Mouse (Mus musculus): ENCODE measurements around the gene B3gnt8. TPM values are rescaled to one million over a fixed set of nuclear protein-coding genes. Genes with fewer than 3 reads are reported as not detected.
A peak's percentile ranks its signal among the peaks of the same experiment; 100 is the strongest.

Gene B3gnt8
- polyA plus RNA-seq, 1 experiment from 2014 or later = 0.43 TPM

- 96% methylated on average over 8 of the region's 8 CpGs for WGBS
- Histone ChIP-seq H3K4me3 (ENCODE audit: low read depth, low read length) (no peak overlapping the region), H3K4me2 (ENCODE audit: low read length) (no peak overlapping the region), H3K9ac (ENCODE audit: low read length) (no peak overlapping the region), H3K27me3 (replicated peaks; ENCODE audit: control insufficient read depth, insufficient read depth, low read length) (no peaks in the 10 kb centered on the region), H3K36me3 (ENCODE audit: control insufficient read depth, insufficient read depth, low read length) (peaks cover 45% of the 10 kb centered on the region; the same call in 1 of the 2 replicates), H3K4me1 (ENCODE audit: control insufficient read depth, insufficient read depth, low read length) (no peaks in the 10 kb centered on the region), H3K27ac (ENCODE audit: low read depth, low read length) (no peak overlapping the region), H3K9me3 (replicated peaks; ENCODE audit: control insufficient read depth, low read length) (no peaks in the 10 kb centered on the region)
- no peak for ATAC-seq
- DNase-seq (ENCODE audit: low spot score) = no peak
These were observed 39.9 kb downstream of the B3gnt8 start for GRCm38 (mm10) chr7:25666381-25666780.

DNA sequence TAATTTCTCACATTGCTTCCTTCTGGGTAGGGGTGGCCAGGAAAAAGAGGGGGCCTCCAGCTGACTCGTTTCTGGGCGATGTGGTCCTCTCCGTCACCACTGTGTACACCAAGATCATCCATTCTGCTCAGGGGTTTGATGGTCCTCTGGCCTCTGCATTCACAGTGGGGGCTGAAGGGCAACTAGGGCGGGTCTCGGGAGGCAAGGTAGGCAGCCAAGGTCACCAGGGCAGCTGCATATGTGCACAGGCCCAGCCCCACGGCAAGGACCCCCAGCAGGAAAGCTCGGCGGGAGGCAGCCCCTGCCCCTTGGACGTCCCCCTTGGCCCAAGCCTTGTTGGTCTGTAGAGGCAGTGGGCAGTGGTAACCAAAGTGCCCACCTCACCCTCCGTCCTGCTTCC is 42.7 kb downstream of the B3gnt8 start:
- no peak for ATAC-seq
- Histone ChIP-seq H3K27ac (ENCODE audit: low read depth, low read length) (no peak overlapping the region), H3K4me3 (ENCODE audit: low read depth, low read length) (no peak overlapping the region), H3K4me2 (ENCODE audit: low read length) (no peak overlapping the region), H3K27me3 (replicated peaks; ENCODE audit: control insufficient read depth, insufficient read depth, low read length) (peaks cover 5% of the 10 kb centered on the region), H3K9ac (ENCODE audit: low read length) (no peak overlapping the region), H3K4me1 (ENCODE audit: control insufficient read depth, insufficient read depth, low read length) (no peaks in the 10 kb centered on the region), H3K9me3 (replicated peaks; ENCODE audit: control insufficient read depth, low read length) (no peaks in the 10 kb centered on the region), H3K36me3 (ENCODE audit: control insufficient read depth, insufficient read depth, low read length) (peaks cover 33% of the 10 kb centered on the region; the same call in 1 of the 2 replicates)
- no peak for DNase-seq (ENCODE audit: low spot score)
- 87% methylated on average over 10 of the region's 10 CpGs for WGBS

- Histone ChIP-seq H3K4me1 (ENCODE audit: control insufficient read depth, insufficient read depth, low read length) (peaks cover 2% of the 10 kb centered on the region; the same call in 1 of the 2 replicates), H3K9ac (ENCODE audit: low read length) (no peak overlapping the region), H3K9me3 (replicated peaks; ENCODE audit: control insufficient read depth, low read length) (no peaks in the 10 kb centered on the region), H3K4me3 (ENCODE audit: low read depth, low read length) (no peak overlapping the region), H3K36me3 (ENCODE audit: control insufficient read depth, insufficient read depth, low read length) (peaks cover 32% of the 10 kb centered on the region; the same call in 1 of the 2 replicates), H3K27ac (ENCODE audit: low read depth, low read length) (no peak overlapping the region), H3K27me3 (replicated peaks; ENCODE audit: control insufficient read depth, insufficient read depth, low read length) (peaks cover 10% of the 10 kb centered on the region), H3K4me2 (ENCODE audit: low read length) (no peak overlapping the region)
- WGBS = 80% methylated on average over 9 of the region's 9 CpGs
- no peak for ATAC-seq
- no peak for DNase-seq (ENCODE audit: low spot score)
These were observed 43.2 kb downstream of the B3gnt8 start for GRCm38 (mm10) chr7:25669631-25670030.

DNA sequence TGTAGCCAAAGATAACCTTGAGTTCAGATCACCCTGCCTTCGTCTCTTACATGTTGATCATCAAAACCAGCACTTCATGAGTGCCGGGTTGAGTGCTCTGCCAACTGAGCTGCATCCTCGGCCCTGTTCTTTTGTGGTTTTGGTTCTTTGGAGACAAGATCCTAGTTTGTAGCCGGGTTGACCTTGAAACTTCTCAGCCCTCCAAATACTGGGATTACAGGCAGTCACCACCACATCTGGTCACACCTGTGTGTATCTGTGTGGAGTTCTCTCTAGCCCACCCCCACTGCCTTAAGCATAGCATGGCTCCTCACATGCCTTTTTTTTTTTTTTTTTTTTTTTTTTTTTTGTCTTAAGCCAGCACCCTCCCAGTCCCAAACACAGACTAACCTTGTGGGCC is 43.6 kb downstream of the B3gnt8 start:
- DNase-seq (ENCODE audit: low spot score) = no peak
- no peak for ATAC-seq

GRCm38 (mm10) chr7:25671686-25672085 is 45.2 kb downstream of the B3gnt8 start:
- Histone ChIP-seq H3K36me3 (ENCODE audit: control insufficient read depth, insufficient read depth, low read length) (0 out of 2 replicates have a peak, but pooled peaks cover 16% of the 10 kb centered on the region), H3K4me1 (ENCODE audit: control insufficient read depth, insufficient read depth, low read length) (peaks cover 7% of the 10 kb centered on the region; the same call in 1 of the 2 replicates), H3K27ac (ENCODE audit: low read depth, low read length) (no peak overlapping the region), H3K9ac (ENCODE audit: low read length) (no peak overlapping the region), H3K9me3 (replicated peaks; ENCODE audit: control insufficient read depth, low read length) (no peaks in the 10 kb centered on the region), H3K27me3 (replicated peaks; ENCODE audit: control insufficient read depth, insufficient read depth, low read length) (peaks cover 20% of the 10 kb centered on the region), H3K4me2 (ENCODE audit: low read length) (no peak overlapping the region), H3K4me3 (ENCODE audit: low read depth, low read length) (no peak overlapping the region)
- 86% methylated on average over 2 of the region's 2 CpGs for WGBS
- ATAC-seq (no peak), DNase-seq (ENCODE audit: low spot score) (no peak)

More for the DNA sequence above, 43.6 kb downstream of the B3gnt8 start:
- H3K4me1 ChIP-seq (ENCODE audit: control insufficient read depth, insufficient read depth, low read length) = peaks cover 7% of the 10 kb centered on the region; the same call in 1 of the 2 replicates
- no peak overlapping the region for H3K27ac ChIP-seq (ENCODE audit: low read depth, low read length)
- no peak overlapping the region for H3K4me3 ChIP-seq (ENCODE audit: low read depth, low read length)
- H3K9ac ChIP-seq (ENCODE audit: low read length) = no peak overlapping the region
- whole genome bisulfite sequencing = 92% methylated on average over 4 of the region's 4 CpGs
- H3K27me3 ChIP-seq (replicated peaks; ENCODE audit: control insufficient read depth, insufficient read depth, low read length) = peaks cover 15% of the 10 kb centered on the region
- peaks cover 28% of the 10 kb centered on the region; the same call in 1 of the 2 replicates for H3K36me3 ChIP-seq (ENCODE audit: control insufficient read depth, insufficient read depth, low read length)
- no peak overlapping the region for H3K4me2 ChIP-seq (ENCODE audit: low read length)
- no peaks in the 10 kb centered on the region for H3K9me3 ChIP-seq (replicated peaks; ENCODE audit: control insufficient read depth, low read length)

GRCm38 (mm10) chr7:25672442-25672841 is 46.0 kb downstream of the B3gnt8 start:
- H3K36me3 ChIP-seq (ENCODE audit: control insufficient read depth, insufficient read depth, low read length) = 0 out of 2 replicates have a peak, but pooled peaks cover 16% of the 10 kb centered on the region
- H3K4me2 ChIP-seq (ENCODE audit: low read length) = no peak overlapping the region
- no peaks in the 10 kb centered on the region for H3K9me3 ChIP-seq (replicated peaks; ENCODE audit: control insufficient read depth, low read length)
- H3K27me3 ChIP-seq (replicated peaks; ENCODE audit: control insufficient read depth, insufficient read depth, low read length) = peaks cover 20% of the 10 kb centered on the region
- no peak overlapping the region for H3K27ac ChIP-seq (ENCODE audit: low read depth, low read length)
- H3K4me3 ChIP-seq (ENCODE audit: low read depth, low read length) = no peak overlapping the region
- H3K4me1 ChIP-seq (ENCODE audit: control insufficient read depth, insufficient read depth, low read length) = peaks cover 7% of the 10 kb centered on the region; the same call in 1 of the 2 replicates
- no peak overlapping the region for H3K9ac ChIP-seq (ENCODE audit: low read length)
- WGBS = 54% methylated on average over 4 of the region's 4 CpGs
- no peak for DNase-seq (ENCODE audit: low spot score)
- ATAC-seq = no peak

GRCm38 (mm10) chr7:25674297-25674696 is 47.8 kb downstream of the B3gnt8 start:
- Histone ChIP-seq H3K9me3 (replicated peaks; ENCODE audit: control insufficient read depth, low read length) (no peaks in the 10 kb centered on the region), H3K36me3 (ENCODE audit: control insufficient read depth, insufficient read depth, low read length) (no peaks in the 10 kb centered on the region), H3K27ac (ENCODE audit: low read depth, low read length) (no peak overlapping the region), H3K4me3 (ENCODE audit: low read depth, low read length) (peak overlapping the region; percentile 31; the same call in 1 of the 2 replicates), H3K9ac (ENCODE audit: low read length) (peak overlapping the region; percentile 45), H3K4me1 (ENCODE audit: control insufficient read depth, insufficient read depth, low read length) (peaks cover 7% of the 10 kb centered on the region; the same call in 1 of the 2 replicates), H3K27me3 (replicated peaks; ENCODE audit: control insufficient read depth, insufficient read depth, low read length) (peaks cover 20% of the 10 kb centered on the region), H3K4me2 (ENCODE audit: low read length) (peak overlapping the region; percentile 51)
- DNase-seq (ENCODE audit: low spot score) (no peak), ATAC-seq (no peak)
- WGBS = 30% methylated on average over 9 of the region's 9 CpGs

GRCm38 (mm10) chr7:25674719-25675300 is 48.4 kb downstream of the B3gnt8 start, which contains the start of gene Tmem91:
TSS of gene Tmem91 (minus strand) at chr7:25675166.
- DNase-seq (ENCODE audit: low spot score) = peak; percentile 17
- 3% methylated on average over 29 of the region's 29 CpGs for WGBS
- no peaks in the 10 kb centered on the region for H3K9me3 ChIP-seq (replicated peaks; ENCODE audit: control insufficient read depth, low read length)
- peaks cover 7% of the 10 kb centered on the region; the same call in 1 of the 2 replicates for H3K4me1 ChIP-seq (ENCODE audit: control insufficient read depth, insufficient read depth, low read length)
- H3K4me3 ChIP-seq (ENCODE audit: low read depth, low read length) = peak within 1 kb of the TSS; percentile 31
- H3K36me3 ChIP-seq (ENCODE audit: control insufficient read depth, insufficient read depth, low read length) = no peaks in the 10 kb centered on the region
- H3K27ac ChIP-seq (ENCODE audit: low read depth, low read length) = no peak within 1 kb of the TSS
- H3K27me3 ChIP-seq (replicated peaks; ENCODE audit: control insufficient read depth, insufficient read depth, low read length) = peaks cover 20% of the 10 kb centered on the region
- ATAC-seq = no peak
- H3K4me2 ChIP-seq (ENCODE audit: low read length) = peak within 1 kb of the TSS; percentile 51
- peak within 1 kb of the TSS; percentile 45 for H3K9ac ChIP-seq (ENCODE audit: low read length)

GRCm38 (mm10) chr7:25675405-25675804 is 49.0 kb downstream of the B3gnt8 start:
- H3K4me3 ChIP-seq (ENCODE audit: low read depth, low read length) = no peak overlapping the region
- H3K36me3 ChIP-seq (ENCODE audit: control insufficient read depth, insufficient read depth, low read length) = no peaks in the 10 kb centered on the region
- peaks cover 20% of the 10 kb centered on the region for H3K27me3 ChIP-seq (replicated peaks; ENCODE audit: control insufficient read depth, insufficient read depth, low read length)
- peak; percentile 24 for DNase-seq (ENCODE audit: low spot score)
- no peak overlapping the region for H3K27ac ChIP-seq (ENCODE audit: low read depth, low read length)
- H3K4me1 ChIP-seq (ENCODE audit: control insufficient read depth, insufficient read depth, low read length) = peaks cover 7% of the 10 kb centered on the region; the same call in 1 of the 2 replicates
- no peak for ATAC-seq
- WGBS = 45% methylated on average over 6 of the region's 6 CpGs
- H3K9me3 ChIP-seq (replicated peaks; ENCODE audit: control insufficient read depth, low read length) = no peaks in the 10 kb centered on the region
- H3K4me2 ChIP-seq (ENCODE audit: low read length) = peak overlapping the region; percentile 51
- peak overlapping the region; percentile 45; the same call in 1 of the 2 replicates for H3K9ac ChIP-seq (ENCODE audit: low read length)
